Mouse (Mus musculus): ENCODE data around the gene Vmn2r45. TPM values are rescaled to one million over a fixed set of nuclear protein-coding genes. Genes with fewer than 3 reads are reported as not detected.
"Not testable (repeated sequence)": the region's sequence is repeated elsewhere in the genome, so short reads cannot be mapped to it uniquely, and the experiment has no call there.

Vmn2r45 gene
- polyA plus RNA-seq (2014; fragmentation: Nextera tagmentation; extraction: Ambion mirVana): not detected in 2 replicates

- H3K36me3 ChIP-seq (ENCODE audit: insufficient read depth); DNase-seq: not testable (repeated sequence)
Measured at GRCm38 (mm10) chr7:8488975-8489374, at the start of gene Vmn2r45. TSS of gene Vmn2r45 (minus strand) at chr7:8489075.

More at GRCm38 (mm10) chr7:8488975-8489374, at the start of gene Vmn2r45:
- H3K4me1 ChIP-seq (ENCODE audit: insufficient read depth); H3K9ac ChIP-seq; H3K27me3 ChIP-seq (ENCODE audit: insufficient read depth, low read length); H3K27ac ChIP-seq (ENCODE audit: low read depth); ATAC-seq (ENCODE audit: insufficient read depth); H3K9me3 ChIP-seq (ENCODE audit: low read depth, low read length); H3K4me3 ChIP-seq (ENCODE audit: low read depth, low read length); H3K4me2 ChIP-seq: not testable (repeated sequence)
- 50% methylated on average over 1 of the region's 2 CpGs for WGBS

Other genes starting within 250 kb of the Vmn2r45 start
- gene Vmn2r43, start 228.5 kb downstream of the Vmn2r45 start, polyA plus RNA-seq (2014; fragmentation: Nextera tagmentation; extraction: Ambion mirVana): not detected in 2 replicates
- gene Vmn2r44, start 105.7 kb downstream of the Vmn2r45 start, polyA plus RNA-seq (2014; fragmentation: Nextera tagmentation; extraction: Ambion mirVana): not detected in 2 replicates